Mouse (Mus musculus) neural tube, embryonic 10.5 days (tissue): ENCODE measurements around the gene Pla2g12b.
"Not testable (repeated sequence)": the region's sequence is repeated elsewhere in the genome, so short reads cannot be mapped to it uniquely, and the experiment has no call there.

Source experiments
- DNase-seq: peaks from one replicate; pipeline ENCODE4 v3.0.0-alpha.2; 2017; ENCODE audit warnings: low spot score; ENCODE audit errors: extremely low spot score

Gene Pla2g12b

GRCm38 (mm10) chr10:59402899-59403792 lies at the start of gene Pla2g12b:
Gene Pla2g12b (plus strand): TSS chr10:59403660.
- no peak for DNase-seq

- no peak for DNase-seq
Observed at GRCm38 (mm10) chr10:59354120-59354519, 49.3 kb upstream of the Pla2g12b start.

- DNase-seq, result no peak
Observed at GRCm38 (mm10) chr10:59355020-59355419, 48.4 kb upstream of the Pla2g12b start.

GRCm38 (mm10) chr10:59358744-59359143 lies 44.7 kb upstream of the Pla2g12b start:
- no peak for DNase-seq

GRCm38 (mm10) chr10:59363208-59363607 lies 40.3 kb upstream of the Pla2g12b start:
- no peak for DNase-seq

GRCm38 (mm10) chr10:59364551-59364950 lies 38.9 kb upstream of the Pla2g12b start:
- DNase-seq, result no peak

GRCm38 (mm10) chr10:59365804-59366589 lies 37.5 kb upstream of the Pla2g12b start:
- no peak for DNase-seq

- DNase-seq, result no peak
Observed at GRCm38 (mm10) chr10:59366746-59367145, 36.7 kb upstream of the Pla2g12b start.

GRCm38 (mm10) chr10:59367206-59367605 lies 36.3 kb upstream of the Pla2g12b start:
- no peak for DNase-seq

- DNase-seq, result no peak
Observed at GRCm38 (mm10) chr10:59368729-59369128, 34.7 kb upstream of the Pla2g12b start.

GRCm38 (mm10) chr10:59369426-59369825 lies 34.0 kb upstream of the Pla2g12b start:
- no peak for DNase-seq

- no peak for DNase-seq
Observed at GRCm38 (mm10) chr10:59377906-59378305, 25.6 kb upstream of the Pla2g12b start.

- no peak for DNase-seq
Observed at GRCm38 (mm10) chr10:59378728-59379127, 24.7 kb upstream of the Pla2g12b start.

- DNase-seq, result no peak
Observed at GRCm38 (mm10) chr10:59379927-59380326, 23.5 kb upstream of the Pla2g12b start.

GRCm38 (mm10) chr10:59380411-59380821 lies 23.0 kb upstream of the Pla2g12b start:
- no peak for DNase-seq

- not testable (repeated sequence) for DNase-seq
Observed at GRCm38 (mm10) chr10:59381563-59381962, 21.9 kb upstream of the Pla2g12b start.

GRCm38 (mm10) chr10:59386951-59387350 lies 16.5 kb upstream of the Pla2g12b start:
- no peak for DNase-seq

GRCm38 (mm10) chr10:59389652-59390051 lies 13.8 kb upstream of the Pla2g12b start:
- DNase-seq, result no peak

- DNase-seq, result no peak
Observed at GRCm38 (mm10) chr10:59391907-59392306, 11.6 kb upstream of the Pla2g12b start.

GRCm38 (mm10) chr10:59395461-59395860 lies 8.0 kb upstream of the Pla2g12b start, which contains the start of gene Gm10273:
Gene Gm10273 (plus strand): TSS chr10:59395632.
- DNase-seq, result not testable (repeated sequence)

- no peak for DNase-seq
Observed at GRCm38 (mm10) chr10:59403793-59404149, 311 bp downstream of the Pla2g12b start.

- no peak for DNase-seq
Observed at GRCm38 (mm10) chr10:59408499-59408898, 5.0 kb downstream of the Pla2g12b start.
